Mouse (Mus musculus) brain, adult 10 weeks (tissue): ENCODE results near the gene Ptpre. TPM values are rescaled to one million over a fixed set of nuclear protein-coding genes. Genes with fewer than 3 reads are reported as not detected.

ENCODE experiments used
- polyA plus RNA-seq: library from polyadenylated mRNA; stranded (reverse); fragments of 350-450 nt; fragmentation: Illumina TruSeq; extraction: RNeasy Lipid Tissue Mini Kit (QIAGEN cat#74804); gene quantifications from one replicate; pipeline ENCODE4 v1.2.3, GENCODE M21; 2015; ENCODE audit warnings: low read depth, low replicate concordance

The Ptpre gene
- polyA plus RNA-seq, result 14.9 TPM

GRCm38 (mm10) chr7:135537341-135537901, at the start of gene Ptpre:
Gene Ptpre, plus strand, starts transcription at chr7:135537481.

DNA sequence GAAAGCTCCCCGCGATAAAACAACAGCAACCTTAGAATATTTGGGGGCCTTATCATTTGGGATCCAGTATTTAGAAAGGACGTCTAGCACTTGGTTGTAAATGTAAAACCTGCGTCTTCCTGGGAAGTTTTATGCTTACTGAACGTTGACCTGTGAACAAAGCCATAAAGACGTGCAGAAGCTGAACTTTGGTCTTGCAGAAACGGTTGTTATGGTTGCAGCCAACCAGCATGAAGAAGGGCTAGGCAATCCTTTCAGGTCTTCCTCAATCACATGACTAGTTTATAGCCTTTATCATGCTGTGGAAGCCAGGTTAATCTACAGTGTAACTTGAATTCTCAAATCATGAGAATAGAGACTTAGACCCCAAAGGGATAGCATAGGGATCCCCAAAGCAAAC, 8.8 kb upstream of the Ptpre start, which contains the start of gene Clrn3:
Clrn3 (minus strand) TSS at position 140 of the 400 bp plus-strand sequence.

GRCm38 (mm10) chr7:135715642-135716444, 178.6 kb downstream of the Ptpre start, which contains the start of gene Mki67:
Gene Mki67, minus strand, starts transcription at chr7:135716361.

Other genes with a start within 250 kb of the Ptpre start
- not detected for gene Foxi2, start 127.2 kb upstream of the Ptpre start, polyA plus RNA-seq
- not detected for gene Clrn3, start 8.8 kb upstream of the Ptpre start, polyA plus RNA-seq
- gene Mki67, start 178.9 kb downstream of the Ptpre start, polyA plus RNA-seq, result 0.33 TPM